Mouse (Mus musculus) ovary, adult 18-20 months (tissue): ENCODE measurements around the gene Adamts17.

ENCODE experiments used
- DNase-seq: peaks from one replicate; pipeline ENCODE4 v3.0.0; 2022; ENCODE audit warnings: low spot score, mixed read lengths

Gene Adamts17

DNA sequence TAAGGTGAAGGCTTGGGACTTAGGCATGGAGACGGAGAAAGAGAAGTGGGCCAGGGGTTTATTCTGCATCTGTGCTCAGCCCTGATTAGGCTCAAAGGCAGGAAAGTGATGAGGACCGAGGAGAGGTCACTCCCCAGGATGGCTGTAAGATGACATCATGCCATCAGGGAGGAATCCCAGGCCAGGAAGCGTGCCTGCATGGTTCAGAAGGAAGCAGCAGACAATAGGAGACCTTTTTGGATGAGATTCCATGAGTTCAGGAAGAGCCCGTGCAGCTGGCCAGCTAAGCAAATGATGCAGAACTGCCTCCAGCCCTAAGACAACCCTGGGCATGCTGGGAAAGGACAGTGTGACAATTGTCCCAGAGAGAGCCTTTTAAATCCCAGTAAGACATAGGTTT, 93.7 kb downstream of the Adamts17 start:
- DNase-seq = no peak

- no peak for DNase-seq
Observed at GRCm38 (mm10) chr7:66934062-66934461, 94.5 kb downstream of the Adamts17 start.

GRCm38 (mm10) chr7:66935041-66935440, 95.5 kb downstream of the Adamts17 start:
- no peak for DNase-seq

DNA sequence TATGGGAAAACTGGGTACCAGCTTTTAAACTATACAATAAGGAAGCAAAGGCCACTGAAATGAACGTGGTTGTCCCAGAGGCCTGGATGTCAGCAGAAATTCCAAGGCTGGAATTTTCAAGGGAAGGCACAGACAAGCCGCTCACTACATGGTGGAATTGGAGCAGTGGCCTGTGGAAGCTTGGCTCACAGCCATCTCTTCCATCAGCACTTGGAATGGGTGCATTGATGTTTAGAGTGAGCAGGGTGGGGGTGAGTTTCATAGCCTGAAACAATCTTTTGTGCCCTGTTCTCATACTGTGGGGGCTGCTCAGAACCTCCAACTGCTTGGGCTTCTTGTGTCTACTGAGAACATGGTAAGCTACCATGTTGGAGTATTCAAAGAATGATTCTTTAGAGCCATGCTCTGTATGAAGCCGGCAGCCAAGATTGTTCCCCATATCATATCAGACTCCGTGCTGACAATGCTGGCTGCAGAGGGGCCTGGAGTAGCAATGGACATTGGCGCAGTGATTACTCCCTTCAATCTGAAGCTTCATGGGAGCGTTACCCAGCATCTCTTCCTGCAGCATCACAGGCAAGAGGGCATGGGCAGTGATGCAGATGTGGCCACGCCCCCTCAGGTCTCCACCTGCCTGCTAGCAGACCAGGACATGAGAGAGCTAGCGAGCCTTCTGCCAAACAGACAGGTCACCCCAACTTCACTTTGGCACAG, 96.7 kb downstream of the Adamts17 start:
- DNase-seq = no peak

DNA sequence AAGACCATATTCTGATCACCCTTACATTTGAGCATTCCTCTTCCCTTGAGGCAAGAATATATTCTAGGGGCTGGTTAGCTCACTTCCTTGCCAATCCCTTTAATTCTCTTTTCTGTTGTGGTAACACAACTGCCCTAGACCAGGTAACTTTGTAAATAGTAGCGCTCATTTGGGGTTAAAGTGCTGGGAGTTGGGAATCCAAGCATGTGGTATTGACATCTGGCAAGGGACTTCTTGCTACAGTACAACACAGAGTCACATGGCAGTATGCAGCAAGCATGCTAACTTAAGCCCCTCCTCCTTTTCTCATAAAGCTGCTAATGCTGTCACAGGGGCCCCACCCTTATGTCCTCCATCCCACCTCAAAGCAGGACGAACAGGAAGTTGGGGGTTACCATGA, 97.4 kb downstream of the Adamts17 start:
- DNase-seq = no peak

GRCm38 (mm10) chr7:66938988-66939783, 99.7 kb downstream of the Adamts17 start:
- DNase-seq = no peak

GRCm38 (mm10) chr7:66940761-66941160, 101.2 kb downstream of the Adamts17 start:
- no peak for DNase-seq

GRCm38 (mm10) chr7:66949006-66949405, 109.5 kb downstream of the Adamts17 start:
- no peak for DNase-seq

DNA sequence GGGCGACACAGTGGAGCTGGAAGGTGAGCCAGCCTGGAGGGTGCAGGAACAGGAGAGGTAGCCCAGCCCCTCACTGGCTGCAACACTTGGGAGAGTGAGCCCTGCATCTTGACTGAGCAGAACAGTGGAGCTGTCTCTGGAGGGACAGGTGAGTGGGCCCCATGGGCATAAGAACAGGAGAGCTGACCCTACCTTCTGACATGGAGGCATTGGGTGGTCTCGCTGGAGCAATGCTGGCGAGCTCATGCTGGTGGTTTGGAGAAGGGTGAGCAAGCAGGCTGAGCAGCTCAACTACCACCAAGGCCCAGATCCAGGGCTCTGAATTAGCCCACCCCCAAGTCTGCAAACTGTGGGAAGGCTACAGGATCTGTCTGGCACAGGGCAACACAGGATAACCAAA, 113.4 kb downstream of the Adamts17 start:
- DNase-seq = no peak

GRCm38 (mm10) chr7:66954073-66954472, 114.5 kb downstream of the Adamts17 start:
- DNase-seq = no peak

DNA sequence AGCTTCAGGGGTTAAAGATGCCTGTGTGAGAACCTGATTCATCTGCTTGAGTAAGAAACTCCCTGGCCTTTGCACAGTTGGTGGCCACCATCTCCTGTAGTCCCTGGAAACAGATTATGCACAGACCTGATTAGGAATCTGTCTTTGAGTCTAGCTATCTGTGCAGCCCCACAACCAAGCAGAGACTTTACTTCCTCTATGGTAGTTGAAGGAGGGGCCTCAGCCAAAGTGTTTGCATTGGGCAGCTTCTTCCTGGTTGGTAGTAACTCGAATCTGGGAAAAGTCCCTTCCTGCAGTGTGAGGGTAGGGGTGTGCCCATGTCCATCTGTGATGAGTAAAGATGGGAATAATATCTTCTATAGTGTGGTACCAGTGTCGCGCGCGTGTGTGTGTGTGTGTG, 115.2 kb downstream of the Adamts17 start:
- no peak for DNase-seq

- no peak for DNase-seq
Observed at GRCm38 (mm10) chr7:66955455-66955919, 116.0 kb downstream of the Adamts17 start.

DNA sequence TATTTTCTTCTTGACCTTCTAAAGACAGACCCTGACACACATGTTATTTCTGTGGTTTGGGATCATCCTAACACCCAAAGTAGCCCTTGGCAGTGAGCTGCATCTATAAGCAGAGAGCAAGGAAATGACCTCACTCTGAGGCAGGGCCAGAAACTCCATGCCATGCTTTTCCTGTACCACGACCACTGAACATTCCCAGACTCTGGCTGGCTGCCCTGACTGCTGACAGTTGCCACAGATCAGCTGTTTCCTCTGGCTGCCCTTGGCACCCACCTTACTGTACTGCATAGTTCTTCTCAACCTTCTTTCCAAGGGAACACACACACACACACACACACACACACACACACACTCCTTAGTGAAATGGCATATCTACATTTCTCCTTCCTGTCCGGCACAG, 116.4 kb downstream of the Adamts17 start:
- no peak for DNase-seq

GRCm38 (mm10) chr7:66957764-66958163, 118.2 kb downstream of the Adamts17 start:
- no peak for DNase-seq

DNA sequence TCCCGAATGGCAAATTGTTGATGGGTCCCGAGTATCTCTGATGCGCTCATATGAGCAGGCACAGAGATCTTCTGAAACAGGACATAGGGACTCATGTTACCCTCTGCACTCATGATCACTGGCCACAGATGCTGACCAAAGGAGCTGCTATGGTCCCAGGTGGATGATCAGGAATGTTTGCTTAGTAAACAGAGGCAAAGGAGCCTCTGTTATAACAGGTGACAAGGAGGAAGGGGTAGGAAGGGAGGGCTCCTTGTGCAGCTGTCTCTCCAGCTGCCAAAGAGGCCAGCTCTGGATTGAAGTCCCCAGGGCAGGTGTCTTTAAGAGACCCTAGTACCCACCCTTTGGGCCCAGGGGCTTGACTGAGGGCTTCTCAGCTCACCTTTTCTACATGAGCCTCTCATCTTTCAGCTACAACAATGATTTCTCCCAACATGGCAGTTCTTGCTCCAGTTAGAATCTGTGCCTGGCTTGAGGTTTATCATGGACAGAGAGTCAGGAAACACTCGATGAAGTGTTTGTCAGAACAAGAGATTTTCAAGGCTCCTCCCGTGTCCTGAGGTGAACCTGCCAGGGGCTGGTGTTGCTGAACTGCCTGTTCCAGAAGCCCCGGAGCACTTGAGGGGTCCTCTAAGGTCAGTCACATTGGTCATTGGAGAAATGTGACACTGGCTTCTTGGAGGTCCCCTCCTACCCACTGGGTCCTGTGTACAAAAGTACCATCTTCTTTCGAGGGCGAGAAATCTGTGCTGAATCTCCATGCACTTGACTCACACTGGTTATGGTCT, 120.9 kb downstream of the Adamts17 start:
- DNase-seq = no peak

- DNase-seq = no peak
Observed at GRCm38 (mm10) chr7:66962736-66963135, 123.2 kb downstream of the Adamts17 start.

DNA sequence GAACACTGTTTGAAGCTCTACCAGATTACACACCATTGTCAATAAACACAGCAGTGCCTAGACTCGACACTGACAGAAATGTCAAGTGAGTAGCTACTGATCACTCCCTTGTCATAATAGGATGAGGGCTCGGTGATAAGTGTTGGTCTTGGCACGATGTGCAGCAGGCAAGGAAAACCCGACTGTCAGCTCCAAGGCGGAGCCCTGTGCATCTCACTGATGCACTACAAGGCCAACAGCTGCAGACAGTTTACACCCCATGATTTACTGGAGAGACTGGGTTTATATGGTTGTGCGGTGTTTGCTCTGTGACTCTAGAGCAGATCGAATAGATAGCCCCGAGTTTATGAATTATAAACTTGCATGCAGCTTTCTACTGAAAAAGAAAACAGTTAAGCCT, 124.0 kb downstream of the Adamts17 start:
- no peak for DNase-seq

DNA sequence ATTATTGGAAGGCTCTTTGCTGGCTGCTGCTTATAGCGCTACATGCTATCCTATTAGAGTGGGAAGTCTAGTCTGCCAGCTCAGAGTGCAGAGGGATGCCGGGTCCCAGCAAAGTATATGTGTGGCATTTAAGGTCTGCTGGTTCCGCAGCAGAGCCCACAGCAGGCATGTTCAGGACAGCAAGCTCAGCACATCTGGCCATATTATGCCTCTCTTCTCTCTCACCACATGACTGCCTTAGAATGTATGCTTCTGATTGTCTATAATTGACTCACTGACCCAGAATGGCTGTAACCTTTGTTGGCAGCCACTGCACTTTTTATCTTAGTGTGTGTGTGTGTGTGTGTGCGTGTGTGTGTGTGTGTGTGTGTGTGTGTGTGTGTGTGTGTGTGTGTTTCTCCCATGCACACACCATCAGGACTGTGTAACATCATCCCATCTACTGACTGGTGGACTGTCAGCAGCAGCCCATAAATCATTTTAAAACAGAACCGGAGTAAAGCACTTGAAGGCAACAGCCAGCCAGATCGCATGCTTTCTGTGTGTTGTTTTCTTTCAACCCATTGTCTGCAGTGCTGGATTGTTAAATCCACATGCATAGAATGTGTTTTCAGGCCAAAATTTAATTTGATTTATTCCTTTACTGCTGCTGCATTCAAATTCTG, 127.1 kb downstream of the Adamts17 start:
- no peak for DNase-seq

DNA sequence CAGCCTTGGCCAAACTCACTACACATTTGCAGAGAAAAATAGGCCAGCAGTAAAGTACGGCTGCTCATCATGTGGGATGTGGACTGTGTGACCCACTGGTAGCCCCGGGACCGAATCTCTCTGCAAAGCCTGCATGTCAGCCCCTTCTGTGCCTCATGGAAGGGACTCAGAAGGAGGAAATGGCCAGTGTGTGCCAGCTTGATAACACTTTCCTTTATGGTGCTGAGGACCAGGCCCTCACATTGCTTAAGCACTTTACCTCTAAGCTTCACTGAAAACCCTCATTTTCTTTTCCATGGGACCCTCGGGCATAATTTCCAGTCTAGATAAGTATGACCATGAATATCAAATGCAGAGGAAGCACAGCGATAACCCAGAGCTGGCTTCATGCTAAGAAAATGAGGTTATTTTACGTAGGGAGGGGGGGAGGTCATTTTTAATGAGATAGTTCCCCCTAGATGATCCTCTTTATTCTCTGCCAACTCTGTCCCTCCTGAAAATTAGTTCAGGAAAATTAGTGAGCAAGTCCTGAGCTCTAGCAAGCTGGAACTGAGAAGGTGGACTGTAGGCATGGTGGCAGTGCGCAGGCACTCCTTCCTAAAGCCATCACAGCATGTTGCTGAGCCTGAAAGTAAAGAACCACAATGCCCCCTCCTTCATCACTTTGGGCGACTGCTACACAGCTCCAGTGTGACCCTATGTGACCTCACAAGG, 127.8 kb downstream of the Adamts17 start:
- DNase-seq = no peak

GRCm38 (mm10) chr7:66968661-66969060, 129.1 kb downstream of the Adamts17 start:
- DNase-seq = no peak

DNA sequence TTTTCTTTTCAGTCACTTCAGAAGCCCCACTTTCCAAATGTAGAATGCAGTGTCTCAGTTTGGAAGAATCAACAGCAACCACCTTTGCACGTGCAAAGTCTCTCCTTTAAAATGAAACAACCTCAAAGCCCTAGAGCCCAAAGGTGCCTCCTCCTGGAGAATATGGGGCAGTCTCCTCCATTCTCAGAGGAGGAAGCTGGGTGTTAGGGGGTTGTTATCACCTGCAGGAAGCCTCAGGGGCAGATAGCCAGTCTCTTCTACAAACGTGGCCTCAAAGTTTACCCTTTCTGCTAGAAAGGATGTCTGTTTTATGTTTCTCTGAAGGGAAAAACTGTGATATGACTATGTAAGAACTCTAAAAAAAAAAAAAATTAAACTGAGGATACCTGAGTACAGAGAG, 129.7 kb downstream of the Adamts17 start:
- no peak for DNase-seq
